Mouse (Mus musculus) lung, adult 2 months (tissue): ENCODE data around the gene Tab1.

ENCODE experiments used
- CTCF ChIP-seq: fragments of 200-500 bp; IDR thresholded peaks from 2 replicates; pipeline ENCODE4 v1.5.1; 2011; ENCODE audit warnings: mild to moderate bottlenecking, low read length, control low read depth; ENCODE audit not compliant: insufficient read depth
- POLR2A ChIP-seq: fragments of 200-500 bp; IDR thresholded peaks from 2 replicates; pipeline ENCODE4 v1.6.1; 2011; ENCODE audit warnings: low read depth, mild to moderate bottlenecking, control low read depth, low read length, borderline replicate concordance; ENCODE audit errors: extremely low read depth

GRCm38 (mm10) chr15:80090741-80091120 is 42.2 kb upstream of the Tab1 start:
- TF ChIP-seq CTCF (no peak), POLR2A (no peak)
